Mouse (Mus musculus) cerebellum, adult 11-12 months (tissue): ENCODE measurements around the gene Pef1.

Experiments used
- DNase-seq: peaks from one replicate; pipeline ENCODE4 v3.0.0; 2022

Pef1 gene

GRCm38 (mm10) chr4:130102111-130102651, at the start of gene Pef1:
Pef1 (plus strand) TSS chr4:130102558.
- no peak for DNase-seq

GRCm38 (mm10) chr4:130053111-130053510, 49.2 kb upstream of the Pef1 start:
- DNase-seq = no peak

DNA sequence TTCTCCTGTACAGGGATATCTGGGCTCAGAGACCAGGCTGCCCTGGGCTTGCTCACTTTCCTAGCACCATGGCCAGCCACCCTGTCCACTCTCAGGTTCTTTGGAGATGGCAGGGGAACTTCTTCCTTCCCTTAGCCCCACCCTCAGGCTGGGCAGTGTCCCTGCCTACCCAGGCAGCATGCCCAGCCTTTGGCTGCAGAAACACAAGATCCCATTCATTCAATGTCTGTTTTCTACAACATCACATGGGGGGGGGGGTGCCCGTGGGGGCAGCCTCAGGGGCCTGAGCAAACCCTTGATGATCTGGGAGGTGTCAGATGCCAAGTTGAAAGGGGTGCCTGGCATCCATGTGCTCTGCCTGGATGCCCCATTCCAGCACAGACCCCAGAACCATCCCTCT, 47.6 kb upstream of the Pef1 start:
- DNase-seq = no peak

DNA sequence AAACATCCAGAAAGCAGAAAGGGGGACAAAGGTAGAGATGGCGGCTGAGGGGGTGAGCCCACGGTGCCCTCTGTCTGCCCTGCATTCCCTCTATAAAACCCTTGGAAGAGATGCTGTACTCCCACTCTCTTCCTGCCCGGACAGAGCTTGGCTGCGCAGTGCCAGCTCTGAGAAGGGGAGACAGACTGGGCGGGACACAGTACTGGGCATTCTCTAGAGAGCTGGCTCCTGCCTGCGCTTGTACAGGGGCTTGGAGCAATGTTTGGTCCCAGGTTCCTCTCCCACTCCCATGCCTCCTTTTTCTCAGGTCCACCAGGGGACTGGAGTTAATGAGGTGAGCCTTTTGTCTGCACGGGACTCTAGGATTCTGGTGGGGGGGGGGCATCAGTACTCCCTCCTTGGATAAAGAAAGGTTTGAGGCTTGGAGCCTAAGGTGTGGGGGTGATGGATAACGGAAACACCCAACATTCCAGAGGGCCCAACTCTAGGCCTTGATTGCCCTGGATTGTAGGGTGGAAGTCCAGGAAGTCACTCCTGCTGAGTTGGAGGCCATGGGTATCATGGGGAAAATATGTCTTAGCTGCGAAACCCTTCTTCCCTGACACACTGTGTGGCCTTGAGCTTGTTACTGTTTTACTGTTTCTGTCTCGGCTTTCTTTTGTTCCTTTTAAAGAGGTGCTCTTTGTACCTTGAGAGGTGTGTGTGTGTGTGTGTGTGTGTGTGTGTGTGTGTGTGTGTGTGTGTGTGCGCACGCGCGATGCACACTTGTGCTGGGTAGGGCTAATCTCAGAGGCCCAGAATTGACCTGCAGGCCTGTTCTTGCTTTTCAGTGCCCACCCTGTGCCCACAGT, 47.0 kb upstream of the Pef1 start:
- DNase-seq = no peak

DNA sequence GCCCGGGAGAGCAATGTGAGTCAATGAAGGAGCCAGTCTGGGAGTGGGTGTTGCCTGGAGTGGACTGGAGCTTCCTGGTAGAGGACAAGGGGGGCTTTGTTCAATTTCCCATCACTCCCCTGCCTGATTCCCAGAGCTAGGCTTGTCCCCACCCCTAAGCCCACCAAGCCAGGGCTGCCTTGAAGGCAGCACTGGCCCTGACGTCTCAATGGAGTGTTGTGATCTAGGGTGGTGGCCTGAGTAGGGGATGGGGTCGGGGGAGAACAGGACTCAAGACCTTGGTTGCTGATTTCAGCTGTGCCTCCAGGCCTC, 46.4 kb upstream of the Pef1 start:
- DNase-seq = no peak

- DNase-seq = no peak
Observed at GRCm38 (mm10) chr4:130056471-130056870, 45.9 kb upstream of the Pef1 start.

GRCm38 (mm10) chr4:130060937-130061336, 41.4 kb upstream of the Pef1 start:
- no peak for DNase-seq

DNA sequence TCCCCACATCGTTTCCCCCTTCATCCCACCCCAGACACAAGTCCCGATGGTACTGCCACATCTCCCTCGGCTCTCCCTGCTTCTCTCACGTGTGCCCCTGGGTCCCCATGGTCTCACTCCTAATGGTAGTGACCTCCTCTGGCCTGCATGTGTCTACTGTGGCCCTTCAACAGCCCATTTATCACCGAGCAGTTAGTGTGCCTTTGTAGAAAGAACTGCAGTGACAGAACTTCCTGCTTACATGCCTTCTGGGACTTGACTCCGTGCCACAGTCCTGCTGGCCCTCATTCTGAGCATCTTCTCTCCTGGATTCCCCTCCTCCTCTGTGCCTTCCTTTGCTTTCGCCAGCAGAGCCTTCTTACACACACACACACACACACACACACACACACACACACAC, 39.2 kb upstream of the Pef1 start:
- no peak for DNase-seq

GRCm38 (mm10) chr4:130066816-130067215, 35.5 kb upstream of the Pef1 start:
- DNase-seq = no peak

DNA sequence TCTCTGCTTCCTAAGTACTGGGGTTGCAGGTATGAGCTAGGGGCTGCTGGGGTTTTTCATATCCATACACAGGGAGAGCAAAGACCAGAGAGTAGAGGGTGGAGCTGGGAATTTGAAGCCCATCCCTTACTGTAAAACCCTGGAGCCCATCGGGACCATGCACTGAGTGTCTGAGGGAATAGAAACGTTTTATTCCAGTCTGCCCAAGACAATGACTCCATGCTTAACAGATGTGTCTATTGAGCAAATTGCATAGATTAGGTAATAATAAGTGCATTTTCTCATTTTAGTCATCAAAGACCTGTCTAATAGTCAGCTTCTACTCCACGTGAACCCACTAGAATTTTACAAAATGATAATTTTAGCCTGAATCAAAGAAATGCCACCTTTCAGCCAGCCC, 31.8 kb upstream of the Pef1 start:
- DNase-seq = no peak

DNA sequence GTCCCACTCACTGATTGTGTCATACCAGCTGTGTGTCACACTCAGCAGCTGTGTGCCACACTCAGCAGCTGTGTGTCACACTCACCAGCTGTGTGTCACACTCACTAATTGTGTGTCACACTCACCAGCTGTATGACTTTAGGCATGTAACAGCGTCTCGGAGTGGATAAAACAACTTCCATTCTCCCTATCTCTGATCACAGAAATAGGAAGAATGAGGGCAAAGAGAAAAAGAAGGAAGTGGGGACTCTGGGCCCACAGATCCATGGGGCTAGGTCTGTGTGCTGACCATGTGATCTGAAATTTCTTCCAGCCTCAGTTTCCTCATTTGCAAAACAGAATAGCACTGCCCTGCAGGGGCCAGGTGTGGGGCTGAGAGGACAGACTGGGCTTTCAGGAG, 30.6 kb upstream of the Pef1 start:
- no peak for DNase-seq

DNA sequence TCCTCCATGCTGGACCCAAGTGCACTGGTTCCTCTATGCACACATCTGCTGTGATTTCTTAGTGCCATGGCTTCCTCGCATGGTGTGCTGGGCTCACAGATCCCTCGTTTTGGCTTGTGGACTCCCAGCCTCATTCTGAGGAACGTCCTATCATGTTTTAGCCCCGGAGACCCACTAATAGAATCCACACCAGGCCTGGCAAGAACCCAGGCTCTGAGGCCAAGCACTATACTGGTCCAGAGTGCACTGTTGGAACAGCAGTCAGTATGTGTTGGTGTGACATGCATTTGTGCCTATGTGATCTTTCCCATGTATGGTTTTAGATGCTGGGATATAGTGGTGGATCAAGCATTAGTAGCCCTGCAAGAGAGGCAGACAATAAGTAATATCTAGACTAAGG, 29.0 kb upstream of the Pef1 start:
- no peak for DNase-seq

DNA sequence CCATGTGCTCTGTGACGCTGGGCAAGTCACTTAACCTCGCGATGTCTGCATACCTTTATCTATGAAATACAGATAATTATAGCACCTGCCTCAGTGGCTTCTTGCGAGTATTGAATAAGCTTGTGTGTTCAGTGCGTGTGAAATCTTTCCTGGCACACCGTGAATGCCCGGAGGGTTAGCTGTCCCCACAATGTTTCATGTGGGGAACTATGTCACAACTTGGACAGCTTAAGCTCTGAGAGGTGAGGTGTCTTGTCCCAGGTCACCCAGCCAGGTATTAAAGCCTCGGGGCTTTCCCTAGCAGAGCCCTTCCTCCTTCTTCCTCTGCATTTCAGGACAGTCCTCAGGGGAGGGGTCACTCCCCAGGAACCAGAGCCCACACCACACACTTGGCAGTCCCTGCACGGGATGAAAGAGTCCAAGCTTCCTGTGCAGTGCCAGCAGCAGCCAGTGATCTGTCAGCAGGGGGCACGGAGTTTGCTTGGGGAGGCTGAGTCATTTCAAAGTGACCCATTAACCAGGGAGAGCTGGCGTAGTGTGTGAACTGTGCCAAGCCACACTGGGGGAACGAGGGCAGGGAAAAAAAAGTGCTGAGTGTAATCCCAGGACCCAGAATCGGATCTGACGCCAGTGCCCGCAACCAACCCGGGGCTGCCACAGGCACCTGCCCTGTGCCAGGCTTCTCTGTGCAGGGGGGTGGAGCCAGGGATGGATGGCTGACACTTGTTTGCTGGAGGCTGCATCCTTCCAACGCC, 27.4 kb upstream of the Pef1 start:
- peak; percentile 58 for DNase-seq

GRCm38 (mm10) chr4:130076856-130077255, 25.5 kb upstream of the Pef1 start:
- peak; percentile 76 for DNase-seq

DNA sequence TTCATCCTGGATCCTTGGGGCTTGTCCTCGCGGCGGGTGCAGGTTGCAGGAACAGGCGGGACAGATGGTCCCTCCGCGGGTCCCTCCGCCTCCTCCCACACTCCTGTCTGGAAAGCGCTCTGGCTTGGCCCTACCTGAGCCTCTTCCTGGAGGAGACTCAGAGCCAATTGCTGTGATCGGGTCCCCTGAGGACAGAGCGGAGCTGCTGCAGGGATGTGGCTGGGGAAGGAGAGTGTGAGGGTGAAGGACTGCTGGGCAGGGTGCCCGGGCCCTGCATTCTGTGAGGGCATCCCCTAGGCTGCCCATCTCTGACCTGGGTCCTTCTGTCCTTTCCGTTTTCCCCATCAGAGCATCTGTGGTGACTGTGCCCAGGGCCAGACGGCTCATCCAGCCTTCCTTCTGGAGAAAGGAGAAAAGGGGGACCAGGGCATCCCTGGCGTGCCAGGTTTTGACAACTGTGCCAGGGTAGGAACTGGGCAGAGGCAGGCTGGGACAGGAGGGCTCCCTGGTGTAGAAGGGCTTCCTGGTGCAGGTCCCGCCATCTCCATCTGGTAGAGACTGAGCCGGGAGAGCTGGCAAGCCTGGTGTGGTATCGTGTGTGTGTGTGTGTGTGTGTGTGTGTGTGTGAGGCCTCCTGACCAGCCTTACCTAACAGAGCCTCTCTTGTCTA, 23.4 kb upstream of the Pef1 start:
- peak; percentile 97 for DNase-seq

GRCm38 (mm10) chr4:130079521-130079920, 22.8 kb upstream of the Pef1 start:
- DNase-seq = no peak

DNA sequence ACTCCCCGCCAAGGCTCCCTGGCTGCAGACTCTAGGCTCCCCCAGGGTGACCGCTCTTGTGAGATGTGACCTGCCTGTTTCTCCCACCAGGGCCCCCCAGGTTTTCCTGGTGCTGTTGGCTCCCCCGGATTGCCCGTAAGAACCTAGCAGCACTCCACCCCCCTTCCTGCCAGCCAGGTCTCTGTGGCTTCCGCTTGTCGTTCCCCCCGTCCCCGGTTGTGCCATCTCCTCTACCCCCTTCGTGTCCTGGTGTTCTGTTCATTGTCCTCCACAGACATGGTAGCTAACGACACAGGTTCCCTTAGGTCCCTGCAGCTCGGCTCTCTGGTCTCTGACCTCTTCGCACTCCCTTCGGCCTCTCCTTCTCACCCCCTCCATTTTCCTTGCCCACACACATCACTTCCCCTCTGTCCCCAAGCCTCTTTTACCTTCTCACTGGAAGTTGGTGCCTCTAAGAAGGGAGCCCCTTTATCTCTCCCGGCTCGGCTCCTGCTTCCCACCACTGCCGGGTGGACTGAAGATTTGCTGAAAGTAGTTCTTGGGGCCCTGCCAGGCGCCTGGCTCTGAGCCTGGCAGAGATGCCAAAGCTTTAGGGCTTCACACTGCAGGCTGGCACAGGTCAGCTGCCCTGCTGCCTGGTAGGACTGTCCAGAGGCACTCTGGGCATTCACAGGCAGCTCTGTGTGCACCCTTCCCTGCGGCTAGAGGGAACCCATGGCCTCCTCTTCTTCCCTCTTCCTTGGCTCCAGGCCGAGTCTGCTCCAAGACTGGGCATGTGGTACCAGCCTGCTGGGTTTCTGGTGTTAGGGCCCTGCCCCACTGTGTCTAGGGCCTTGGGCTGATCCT, 20.8 kb upstream of the Pef1 start:
- peak; percentile 85 for DNase-seq

DNA sequence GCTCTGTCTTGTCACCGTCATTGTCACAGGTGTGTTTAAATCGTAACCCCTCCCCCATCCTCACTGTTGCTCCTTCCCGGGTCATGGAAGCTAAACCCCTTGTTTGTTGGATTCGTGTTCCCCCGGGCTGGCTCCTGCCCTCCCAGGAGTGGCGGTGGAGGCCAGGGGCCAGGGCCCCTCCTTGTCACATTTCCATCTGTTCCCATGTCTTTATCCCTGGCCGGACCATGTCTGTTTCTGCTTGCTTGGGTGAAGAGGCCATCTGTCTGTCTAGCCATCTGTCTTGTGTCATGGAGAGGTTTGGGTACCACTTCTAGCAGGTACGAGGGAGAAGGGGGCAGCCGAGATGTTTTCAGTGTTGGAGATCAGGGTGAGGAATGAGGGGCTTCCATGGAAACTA, 20.1 kb upstream of the Pef1 start:
- DNase-seq = no peak

- DNase-seq = no peak
Observed at GRCm38 (mm10) chr4:130084331-130084945, 17.9 kb upstream of the Pef1 start.

DNA sequence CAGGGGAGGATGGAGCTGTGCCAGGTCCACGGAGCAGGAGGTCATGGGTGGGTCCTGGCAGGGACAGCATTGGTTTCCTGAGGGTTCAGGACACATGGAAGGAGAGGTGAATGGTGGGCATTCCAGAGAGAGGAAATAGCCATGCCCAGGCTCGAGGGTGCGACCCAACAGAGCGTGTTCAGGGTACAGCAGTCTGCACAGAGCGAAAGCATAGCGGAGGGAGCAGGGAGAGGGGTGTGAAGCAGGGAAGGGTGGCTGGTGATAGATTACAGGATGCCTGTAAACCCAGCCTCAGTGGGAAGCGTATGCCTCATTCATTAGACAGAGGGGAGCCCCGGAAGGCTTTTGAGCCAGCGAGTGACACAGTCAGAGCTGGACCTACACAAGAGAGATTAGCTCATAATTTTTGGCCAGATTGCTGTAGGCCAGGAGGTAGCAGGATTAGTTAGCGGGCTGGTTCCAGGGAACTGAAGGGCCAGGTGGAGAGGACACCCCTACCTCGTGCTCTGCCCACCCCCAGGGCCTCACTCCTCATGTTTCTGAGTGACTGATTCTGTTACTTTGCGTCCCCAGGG, 17.0 kb upstream of the Pef1 start:
- peak; percentile 60 for DNase-seq

- peak; percentile 85 for DNase-seq
Observed at GRCm38 (mm10) chr4:130087293-130087692, 15.1 kb upstream of the Pef1 start.

GRCm38 (mm10) chr4:130095137-130095536, 7.2 kb upstream of the Pef1 start:
- DNase-seq = no peak
